Mouse (Mus musculus): ENCODE measurements at regions not wholly inside any gene's neighbourhood (a gene's known extent, or its start where the extent isn't known, plus 50 kb on each side); places are given as distances from the start of the nearest gene placed in this dataset.

GRCm38 (mm10) chr2:78972288-78973117 is 104.6 kb downstream of the Ube2e3 start:
- in situ Hi-C loops (cut with MboI; ENCODE audit: low pct_ligation_motif_present, low pct_unique_long_range_greater_than_20kb, low sequenced_read_pairs), result loop anchor here (10.0 to 25.0 kb wide), 2 partner anchors 162 to 390 kb away; no protein-coding TSS in a partner anchor
- H3K27ac ChIP-seq (ENCODE audit: insufficient read depth, low read depth), result peak overlapping the region; percentile 100
- H3K27me3 ChIP-seq (replicated peaks), result no peaks in the 10 kb centered on the region
- peak overlapping the region; percentile 65 for H3K9ac ChIP-seq (ENCODE audit: insufficient read depth, low read depth)
- peaks cover 20% of the 10 kb centered on the region for H3K79me2 ChIP-seq (replicated peaks; ENCODE audit: control insufficient read depth, extremely low read depth, insufficient read depth, poor library complexity, severe bottlenecking)
- DNase-seq (ENCODE audit: extremely low read depth), result peak; percentile 66
- no peaks in the 10 kb centered on the region for H3K9me3 ChIP-seq (replicated peaks; ENCODE audit: low read length)
- H3K36me3 ChIP-seq (replicated peaks in 1 of 2; ENCODE audit: control insufficient read depth in 1 of 2, insufficient read depth in 1 of 2, low read length in 1 of 2), result no peaks in the 10 kb centered on the region
- TF ChIP-seq MAZ (IDR thresholded peaks at IDR 0.05; ENCODE audit: low read depth, low read length), result no peak
- peak; percentile 92; the same call in 1 of the 2 replicates for TF ChIP-seq CHD1 (IDR thresholded peaks at IDR 0.05; ENCODE audit: low read depth, low read length)
- TF ChIP-seq BHLHE40 (IDR thresholded peaks at IDR 0.05; ENCODE audit: low read depth, low read length), result peak; percentile 83
- TF ChIP-seq TCF12 (IDR thresholded peaks at IDR 0.05; ENCODE audit: low read depth, low read length), result 0 out of 2 replicates have a peak, but pooled peaks have one; percentile 46
- TF ChIP-seq ZNF384 (IDR thresholded peaks at IDR 0.05; ENCODE audit: low read depth, low read length), result 0 out of 2 replicates have a peak, but pooled peaks have one; percentile 4
- TF ChIP-seq EP300 (IDR thresholded peaks at IDR 0.05; ENCODE audit: low read length), result peak; percentile 57
- peak; percentile 26; the same call in 1 of the 2 replicates for TF ChIP-seq MYC (IDR thresholded peaks at IDR 0.05; ENCODE audit: low read depth, low read length)
- TF ChIP-seq TBP (conservative IDR thresholded peaks at IDR 0.05; ENCODE audit: low read depth, low read length), result peak; percentile 82
- TF ChIP-seq POLR2A (IDR thresholded peaks at IDR 0.05; ENCODE audit: low read depth, low read length), result peak; percentile 62
- no peak; the same call in 1 of the 2 replicates for TF ChIP-seq SIN3A (IDR thresholded peaks at IDR 0.05; ENCODE audit: low read length)
- peak; percentile 49; the same call in 1 of the 2 replicates for TF ChIP-seq JUN (IDR thresholded peaks at IDR 0.05; ENCODE audit: insufficient read depth, low read depth, low read length)
- 0 out of 2 replicates have a peak, but pooled peaks have one; percentile 16 for TF ChIP-seq CHD2 (IDR thresholded peaks at IDR 0.05; ENCODE audit: low read length)
- TF ChIP-seq RAD21 (IDR thresholded peaks at IDR 0.05; ENCODE audit: low read depth, low read length), result no peak; the same call in 1 of the 2 replicates
- no peak for TF ChIP-seq HCFC1 (IDR thresholded peaks at IDR 0.05; ENCODE audit: low read depth, low read length)
- no peak for TF ChIP-seq USF2 (conservative IDR thresholded peaks at IDR 0.05; ENCODE audit: low read depth, low read length)
- TF ChIP-seq MAFK (IDR thresholded peaks at IDR 0.05; ENCODE audit: insufficient replicate concordance, low read length), result peak; percentile 43; the same call in 1 of the 2 replicates
- TF ChIP-seq IRF4 (IDR thresholded peaks at IDR 0.05; ENCODE audit: low read depth, low read length), result peak; percentile 90
- dilution Hi-C loops (cut with MboI; ENCODE audit: extremely low pct_ligation_motif_present, extremely low pct_unique_long_range_greater_than_20kb, low sequenced_read_pairs), result no loop called here
- peak overlapping the region; percentile 48 to 72 (median 59) for H3K4me3 ChIP-seq (replicated peaks in 1 of 3; ENCODE audit: low read depth in 2 of 3, low read length in 2 of 3, poor library complexity in 1 of 3)
- H3K4me2 ChIP-seq (ENCODE audit: insufficient read depth, low read depth, poor library complexity, severe bottlenecking), result peak overlapping the region; percentile 54
- H3K4me1 ChIP-seq (ENCODE audit: control insufficient read depth in 1 of 2, insufficient read depth in 2 of 2), result peaks cover 10 to 30% of the 10 kb centered on the region in 2 experiments

- Histone ChIP-seq H3K9me3 (replicated peaks; ENCODE audit: low read length) (no peaks in the 10 kb centered on the region), H3K4me3 (replicated peaks in 1 of 3; ENCODE audit: low read depth in 2 of 3, low read length in 2 of 3, poor library complexity in 1 of 3) (peak overlapping the region in 2 of 3 experiments; percentile 23 to 47), H3K27me3 (replicated peaks) (no peaks in the 10 kb centered on the region), H3K9ac (ENCODE audit: insufficient read depth, low read depth) (peak overlapping the region; percentile 83), H3K27ac (ENCODE audit: insufficient read depth, low read depth) (peak overlapping the region; percentile 98), H3K4me1 (ENCODE audit: control insufficient read depth in 1 of 2, insufficient read depth in 2 of 2) (peaks cover 10 to 43% of the 10 kb centered on the region in 2 experiments), H3K4me2 (ENCODE audit: insufficient read depth, low read depth, poor library complexity, severe bottlenecking) (peak overlapping the region; percentile 78), H3K36me3 (replicated peaks in 1 of 2; ENCODE audit: control insufficient read depth in 1 of 2, insufficient read depth in 1 of 2, low read length in 1 of 2) (no peaks in the 10 kb centered on the region), H3K79me2 (replicated peaks; ENCODE audit: control insufficient read depth, extremely low read depth, insufficient read depth, poor library complexity, severe bottlenecking) (peaks cover 31% of the 10 kb centered on the region)
- dilution Hi-C loops (cut with MboI; ENCODE audit: extremely low pct_ligation_motif_present, extremely low pct_unique_long_range_greater_than_20kb, low sequenced_read_pairs) (no loop called here), in situ Hi-C loops (cut with MboI; ENCODE audit: low pct_ligation_motif_present, low pct_unique_long_range_greater_than_20kb, low sequenced_read_pairs) (loop anchor here (10.0 to 25.0 kb wide), 2 partner anchors 161 to 388 kb away; no protein-coding TSS in a partner anchor)
- peak; percentile 55 for DNase-seq (ENCODE audit: extremely low read depth)
- TF ChIP-seq CHD1 (IDR thresholded peaks at IDR 0.05; ENCODE audit: low read depth, low read length) (peak; percentile 22; the same call in 1 of the 2 replicates), GABPA (IDR thresholded peaks at IDR 0.05; ENCODE audit: insufficient replicate concordance, low read depth, low read length) (no peak), JUN (IDR thresholded peaks at IDR 0.05; ENCODE audit: insufficient read depth, low read depth, low read length) (no peak), TBP (conservative IDR thresholded peaks at IDR 0.05; ENCODE audit: low read depth, low read length) (peak; percentile 90), MXI1 (IDR thresholded peaks at IDR 0.05; ENCODE audit: low read depth, low read length) (no peak), E2F4 (IDR thresholded peaks at IDR 0.05; ENCODE audit: insufficient replicate concordance, low read depth, low read length) (no peak), POLR2AphosphoS2 (IDR thresholded peaks at IDR 0.05; ENCODE audit: low read depth, low read length) (no peak; the same call in 1 of the 2 replicates), TCF12 (IDR thresholded peaks at IDR 0.05; ENCODE audit: low read depth, low read length) (peak; percentile 63; the same call in 1 of the 2 replicates), SIN3A (IDR thresholded peaks at IDR 0.05; ENCODE audit: low read length) (0 out of 2 replicates have a peak, but pooled peaks have one; percentile 32), JUND (conservative IDR thresholded peaks at IDR 0.05; ENCODE audit: low read depth, low read length) (no peak), ZNF384 (IDR thresholded peaks at IDR 0.05; ENCODE audit: low read depth, low read length) (peak; percentile 81), ZC3H11A (IDR thresholded peaks at IDR 0.05; ENCODE audit: low read depth, low read length) (no peak), MAZ (IDR thresholded peaks at IDR 0.05; ENCODE audit: low read depth, low read length) (no peak), ZKSCAN1 (IDR thresholded peaks at IDR 0.05; ENCODE audit: borderline replicate concordance, low read depth, low read length) (no peak), RAD21 (IDR thresholded peaks at IDR 0.05; ENCODE audit: low read depth, low read length) (no peak), MEF2A (IDR thresholded peaks at IDR 0.05; ENCODE audit: borderline replicate concordance, low read depth, low read length) (no peak), POLR2A (IDR thresholded peaks at IDR 0.05; ENCODE audit: low read depth, low read length) (peak; percentile 56), UBTF (IDR thresholded peaks at IDR 0.05; ENCODE audit: low read depth, low read length) (no peak), USF1 (IDR thresholded peaks at IDR 0.05; ENCODE audit: low read depth, low read length) (no peak), IRF4 (IDR thresholded peaks at IDR 0.05; ENCODE audit: low read depth, low read length) (0 out of 2 replicates have a peak, but pooled peaks have one; percentile 25), CHD2 (IDR thresholded peaks at IDR 0.05; ENCODE audit: low read length) (no peak)
Measured at GRCm38 (mm10) chr2:78973811-78974210, 105.9 kb downstream of the Ube2e3 start.
